Mouse (Mus musculus) liver (tissue): Measurements from ENCODE around the gene Zyg11b.

Experiments used
- DNase-seq: peaks from one replicate; pipeline ENCODE4 v3.0.0-alpha.2; 2020; ENCODE audit warnings: mixed read lengths

The Zyg11b gene

DNA sequence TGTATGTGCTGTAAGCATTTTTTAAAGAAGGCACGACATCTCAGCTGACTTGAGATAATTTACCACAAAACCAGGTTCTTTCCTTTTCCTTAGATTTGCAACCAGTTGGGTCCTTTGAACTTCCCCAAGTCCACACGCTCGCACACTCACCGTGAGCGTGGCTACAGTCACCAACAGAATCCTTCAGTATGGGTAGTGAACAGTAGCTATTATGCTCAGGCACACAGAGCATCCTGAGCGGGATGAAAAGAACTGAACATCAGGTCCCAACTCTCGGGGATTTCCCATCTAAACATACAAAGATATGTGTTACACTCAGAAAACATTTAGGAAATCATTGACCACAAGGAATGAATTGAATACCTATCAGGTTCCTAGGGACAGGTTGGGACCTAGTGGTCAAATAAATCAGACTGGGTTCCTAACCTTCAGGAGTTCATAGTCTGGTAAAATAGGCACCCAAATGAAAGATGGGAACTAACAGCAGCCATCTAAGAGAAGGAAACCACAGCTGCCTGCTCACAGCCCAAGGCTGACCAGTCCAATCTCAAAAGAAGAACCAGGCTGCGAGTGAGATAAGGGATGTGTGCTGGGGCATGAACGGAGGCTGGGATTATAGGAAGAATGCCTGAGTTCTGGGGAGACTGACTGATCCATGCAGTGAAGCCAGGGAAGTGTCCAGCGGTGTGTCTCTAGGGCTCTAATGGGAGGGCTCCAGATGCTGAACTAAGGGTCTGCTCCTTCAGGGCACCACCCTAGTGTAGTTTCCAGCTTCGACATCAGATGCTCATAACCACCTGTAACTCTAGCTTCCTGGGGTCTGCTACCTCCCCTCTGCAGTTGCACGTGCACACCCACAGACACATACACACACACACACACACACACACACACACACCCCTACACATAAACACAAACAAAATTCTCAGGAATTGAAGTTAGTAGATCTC lies 17.0 kb upstream of the Zyg11b start:
- DNase-seq, result no peak

- no peak for DNase-seq
These were observed 13.1 kb upstream of the Zyg11b start for GRCm38 (mm10) chr4:108314041-108314440.

- DNase-seq, result no peak
These were observed 9.8 kb upstream of the Zyg11b start for GRCm38 (mm10) chr4:108310706-108311105.

- DNase-seq, result no peak
These were observed 1.5 kb upstream of the Zyg11b start for GRCm38 (mm10) chr4:108302296-108302890.

DNA sequence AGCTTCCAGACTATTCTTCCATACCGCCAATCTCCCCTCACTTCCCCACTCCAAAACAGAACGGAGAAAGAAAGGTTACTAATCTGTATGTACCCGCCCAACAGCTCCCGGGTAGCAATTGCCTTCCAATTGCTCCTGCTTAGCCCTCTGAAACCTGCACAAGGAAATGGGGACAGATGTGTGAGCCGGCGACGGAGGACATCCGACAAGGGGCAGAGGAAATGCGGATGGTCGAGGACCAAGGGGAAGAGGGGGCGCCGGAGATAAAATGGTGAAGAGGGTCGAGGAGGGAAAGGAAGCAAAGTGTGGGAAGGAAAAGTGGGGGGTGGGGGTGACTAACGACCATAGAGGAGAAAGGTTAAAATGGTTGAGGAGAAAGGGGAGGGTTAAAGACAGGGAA lies 630 bp downstream of the Zyg11b start:
- DNase-seq, result peak; percentile 12

DNA sequence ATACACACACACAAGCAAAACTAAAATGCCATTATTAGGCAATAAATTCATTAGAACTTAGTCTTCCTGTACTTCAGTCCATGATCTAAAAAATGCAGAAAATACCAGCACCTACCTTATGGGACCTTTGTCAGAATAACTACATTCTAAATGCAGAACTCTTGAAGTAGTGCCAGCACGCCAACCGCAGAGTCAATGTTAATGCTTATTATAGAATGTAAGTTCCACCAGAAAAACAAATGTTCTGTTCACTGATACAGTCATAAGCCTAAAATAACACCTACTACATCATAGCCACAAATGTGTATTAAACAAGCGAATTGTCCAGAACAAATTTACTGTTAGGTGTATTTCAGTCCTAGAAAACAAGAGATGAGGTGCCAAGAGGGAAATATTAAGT lies 23.9 kb downstream of the Zyg11b start:
- DNase-seq, result no peak

GRCm38 (mm10) chr4:108272286-108272685 lies 28.6 kb downstream of the Zyg11b start:
- DNase-seq, result no peak

- no peak for DNase-seq
These were observed 35.1 kb downstream of the Zyg11b start for GRCm38 (mm10) chr4:108265774-108266173.

DNA sequence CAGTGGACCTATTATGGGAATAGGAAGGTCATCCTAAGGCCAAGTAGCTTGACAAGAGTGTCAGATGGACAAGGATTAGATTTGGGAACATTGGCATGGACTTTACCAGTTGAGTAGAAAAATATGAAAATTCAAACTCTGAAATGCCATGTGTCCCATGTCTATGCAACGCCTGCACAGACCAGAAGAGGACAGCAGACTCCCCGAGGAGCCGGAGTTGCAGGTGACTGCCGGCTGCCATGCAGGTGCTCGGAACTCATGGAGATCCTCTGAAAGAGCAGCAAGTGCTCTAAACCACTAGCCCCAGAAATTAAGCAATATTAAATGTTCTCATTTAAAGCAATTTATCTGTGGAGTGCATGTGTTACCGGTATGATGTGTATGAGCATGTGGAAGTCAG lies 47.6 kb downstream of the Zyg11b start:
- no peak for DNase-seq

GRCm38 (mm10) chr4:108250501-108250900 lies 50.4 kb downstream of the Zyg11b start:
- no peak for DNase-seq

DNA sequence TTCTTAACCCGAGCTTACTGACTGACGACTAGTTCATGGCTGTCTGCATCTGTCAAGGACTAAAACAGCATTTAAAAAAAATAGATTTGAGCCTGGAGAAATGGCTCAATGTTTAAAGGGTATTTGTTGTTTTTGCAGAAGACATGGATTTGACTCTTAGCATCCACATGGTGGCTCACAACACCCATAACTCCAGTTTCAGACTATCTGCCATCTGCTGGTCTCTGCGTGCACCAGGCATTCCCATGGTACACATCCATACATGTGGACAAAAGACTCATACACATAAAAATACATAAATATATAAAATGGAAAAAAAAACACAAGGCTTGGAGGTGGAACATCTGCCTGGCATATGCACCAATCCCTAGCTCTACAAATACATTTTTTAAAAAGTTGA lies 51.6 kb downstream of the Zyg11b start:
- DNase-seq, result no peak

DNA sequence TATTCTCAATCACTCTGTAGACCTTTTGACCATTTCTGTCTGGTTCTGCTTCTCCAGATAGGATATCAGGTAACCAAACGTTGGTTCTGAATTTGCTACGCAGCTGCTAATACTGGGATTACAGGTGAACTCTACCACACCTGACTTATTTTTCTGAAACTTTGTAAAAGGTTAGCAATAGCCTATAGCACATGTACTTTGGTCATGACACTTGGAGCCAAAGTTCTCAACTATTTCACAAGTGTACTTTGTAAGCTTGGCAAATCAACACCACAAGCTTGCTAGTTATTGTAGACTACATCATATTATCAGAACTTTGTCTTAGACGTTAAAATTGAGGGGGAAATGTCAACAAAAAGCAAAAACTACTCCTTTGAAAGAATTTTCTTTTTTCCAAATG lies 67.2 kb downstream of the Zyg11b start:
- no peak for DNase-seq

DNA sequence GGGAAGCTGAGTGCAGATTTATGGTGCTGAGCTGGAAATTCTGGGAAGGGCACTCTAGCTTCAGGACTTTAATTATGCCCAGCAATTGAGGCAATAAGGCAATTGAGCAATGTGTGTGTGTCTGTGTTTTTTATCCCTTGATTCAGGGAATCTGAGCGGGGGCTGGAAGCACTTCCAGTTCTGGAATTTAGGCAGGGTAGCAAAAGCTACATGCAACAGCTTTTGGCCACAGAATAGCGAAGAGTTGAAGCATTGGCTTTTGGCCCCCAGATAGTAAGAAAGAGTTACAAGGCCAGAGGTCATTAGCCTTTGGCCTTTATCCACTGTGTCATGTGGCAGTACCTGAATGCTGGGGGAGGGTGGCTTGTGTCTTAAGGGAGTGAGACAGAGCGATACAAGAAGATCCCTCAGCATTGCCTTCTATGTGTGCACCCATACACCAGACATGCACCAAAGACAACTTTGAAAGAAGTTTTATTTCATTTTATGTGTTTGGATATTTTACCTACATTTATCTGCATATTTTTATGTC lies 75.5 kb downstream of the Zyg11b start:
- no peak for DNase-seq

DNA sequence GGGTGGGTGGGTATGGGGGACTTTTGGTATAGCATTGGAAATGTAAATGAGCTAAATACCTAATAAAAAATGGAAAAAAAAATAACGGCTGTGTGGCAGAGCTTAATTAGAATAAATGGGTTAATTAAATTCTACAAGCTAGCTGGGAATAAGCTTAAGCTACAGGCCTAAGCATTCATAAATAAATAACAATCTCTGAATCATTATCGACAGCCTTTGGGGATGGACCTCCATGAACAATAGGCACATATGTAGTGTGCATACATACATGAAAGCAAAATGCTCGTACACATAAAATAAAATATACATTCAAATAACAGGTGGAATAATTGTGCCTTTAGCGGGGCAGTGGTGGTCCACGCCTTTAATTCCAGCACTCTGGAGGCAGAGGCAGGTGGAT lies 78.4 kb downstream of the Zyg11b start:
- no peak for DNase-seq

GRCm38 (mm10) chr4:108219019-108219418 lies 81.9 kb downstream of the Zyg11b start:
- no peak for DNase-seq

GRCm38 (mm10) chr4:108217332-108218179 lies 83.3 kb downstream of the Zyg11b start, which contains the start of gene Zyg11a:
Gene Zyg11a (minus strand): TSS chr4:108218048.
- peak; percentile 34 for DNase-seq

GRCm38 (mm10) chr4:108213023-108213422 lies 87.9 kb downstream of the Zyg11b start:
- no peak for DNase-seq

GRCm38 (mm10) chr4:108204629-108205028 lies 96.3 kb downstream of the Zyg11b start:
- DNase-seq, result no peak

DNA sequence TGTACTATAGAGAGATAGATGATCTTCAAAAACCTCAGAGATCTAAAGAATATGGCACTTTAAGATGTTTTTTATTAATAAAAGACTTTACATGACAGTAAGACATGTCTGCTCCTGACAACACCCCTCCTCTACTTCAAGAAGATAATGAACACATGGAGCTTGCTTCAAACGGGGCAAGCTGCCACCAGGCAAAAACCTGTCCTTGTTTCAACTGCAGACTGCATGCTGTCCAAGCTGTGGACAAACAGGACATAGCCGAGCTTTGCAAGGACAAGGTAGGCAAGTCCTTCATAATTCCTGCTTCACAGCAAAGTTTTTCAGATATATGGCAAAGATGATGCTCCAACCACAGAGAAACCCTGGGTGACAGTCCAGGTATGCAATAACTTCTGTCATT lies 101.7 kb downstream of the Zyg11b start:
- no peak for DNase-seq

DNA sequence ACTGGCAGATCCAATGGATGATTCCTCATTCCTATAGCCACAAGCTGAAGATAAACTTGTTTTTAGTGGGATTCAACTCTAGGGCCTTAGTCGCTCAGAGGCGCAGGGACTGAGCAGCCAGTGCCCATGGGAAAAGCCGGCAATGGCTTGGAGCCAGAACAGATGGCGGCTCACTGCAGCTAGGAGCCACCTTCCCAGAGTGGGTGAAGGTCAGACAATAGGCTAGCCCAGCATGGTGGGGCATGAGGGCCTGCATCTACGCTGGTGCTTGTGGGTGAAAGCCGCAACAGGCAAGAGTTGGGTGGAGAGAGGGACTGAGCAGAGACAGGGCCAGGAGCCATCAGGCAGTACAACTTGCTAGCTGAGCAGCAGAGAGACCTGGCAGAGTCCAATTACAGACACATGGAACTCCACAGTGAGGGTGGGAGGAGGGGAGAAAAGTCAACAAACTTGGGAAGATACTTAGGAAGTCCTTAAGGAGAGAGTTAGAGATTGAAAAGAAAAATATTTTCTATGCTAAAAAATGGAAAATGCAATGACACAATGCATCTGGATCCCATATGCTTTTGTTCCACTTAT lies 104.5 kb downstream of the Zyg11b start:
- no peak for DNase-seq

DNA sequence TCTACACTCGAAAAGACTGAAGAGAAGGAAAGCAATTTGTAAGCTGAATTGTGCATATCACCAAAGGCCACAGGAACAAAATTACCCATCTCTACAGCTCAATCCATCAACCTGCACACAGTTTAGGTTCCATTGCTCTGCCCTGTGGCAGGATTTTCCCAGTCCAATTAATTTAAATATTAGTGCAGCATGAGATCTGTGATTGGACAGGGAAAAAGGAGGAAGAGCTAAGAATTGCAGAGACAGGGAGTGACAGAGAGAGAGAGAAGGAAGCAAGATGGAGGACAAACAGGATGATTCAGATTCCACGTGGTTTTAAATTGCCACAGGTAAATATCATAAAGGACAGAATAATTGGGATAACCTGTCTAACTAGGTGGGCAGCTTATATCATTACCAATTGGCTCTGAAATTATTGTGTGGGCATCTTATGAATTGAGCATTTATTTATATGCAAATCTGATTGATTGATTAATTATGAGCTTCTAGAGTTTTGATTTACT lies 108.0 kb downstream of the Zyg11b start:
- DNase-seq, result no peak

GRCm38 (mm10) chr4:108182278-108182677 lies 118.6 kb downstream of the Zyg11b start:
- DNase-seq, result no peak
